Mouse (Mus musculus) lung, postnatal 0 days (tissue): ENCODE data around the gene Scnn1a.

ENCODE experiments used
- CTCF ChIP-seq: IDR thresholded peaks from 2 replicates; pipeline ENCODE4 v1.5.1; 2016; ENCODE audit warnings: antibody characterized with exemption, mild to moderate bottlenecking
- EP300 ChIP-seq: IDR thresholded peaks from 2 replicates; pipeline ENCODE4 v1.6.1; 2016; ENCODE audit warnings: antibody characterized with exemption, mild to moderate bottlenecking, control low read depth

DNA sequence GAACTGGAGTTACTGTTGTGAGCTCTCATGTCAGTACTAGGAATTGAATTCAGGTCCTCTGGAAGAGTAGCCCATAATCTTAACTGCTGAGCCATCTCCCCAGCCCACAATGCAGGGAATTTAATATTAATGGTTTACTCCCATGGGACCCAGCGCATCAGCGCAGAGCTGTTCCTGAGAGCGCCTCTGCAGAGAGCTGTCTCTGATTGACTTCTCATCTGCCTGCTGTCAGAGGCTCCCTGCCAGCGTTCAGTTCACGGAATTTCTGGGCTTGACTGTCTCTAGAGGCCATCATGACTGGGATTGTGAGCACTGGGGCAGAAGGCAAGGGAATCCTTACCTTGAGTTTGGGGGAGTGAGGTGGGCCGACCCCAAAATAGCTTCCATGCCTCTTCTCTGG lies 56.6 kb downstream of the Scnn1a start:
- TF ChIP-seq CTCF, result no peak
- TF ChIP-seq EP300, result no peak
